Mouse (Mus musculus) liver, postnatal 0 days (tissue): Measurements from ENCODE around the gene Ptk6.

Source experiments
- CTCF ChIP-seq: sonication (generic); IDR thresholded peaks from 2 replicates; pipeline ENCODE4 v1.5.1; 2016; ENCODE audit warnings: antibody characterized with exemption, low read depth
- EP300 ChIP-seq: IDR thresholded peaks from 2 replicates; pipeline ENCODE4 v1.6.1; 2016; ENCODE audit warnings: antibody characterized with exemption, low read depth, mild to moderate bottlenecking

- TF ChIP-seq CTCF (no peak), EP300 (no peak)
These were observed 39.7 kb upstream of the Ptk6 start for GRCm38 (mm10) chr2:181242314-181242665.
